Mouse (Mus musculus): ENCODE data around the gene Tm9sf4. TPM values are rescaled to one million over a fixed set of nuclear protein-coding genes. Genes with fewer than 3 reads are reported as not detected.

Gene Tm9sf4
- polyA plus RNA-seq, 1 experiment from 2014 or later, result 84.3 TPM

DNA sequence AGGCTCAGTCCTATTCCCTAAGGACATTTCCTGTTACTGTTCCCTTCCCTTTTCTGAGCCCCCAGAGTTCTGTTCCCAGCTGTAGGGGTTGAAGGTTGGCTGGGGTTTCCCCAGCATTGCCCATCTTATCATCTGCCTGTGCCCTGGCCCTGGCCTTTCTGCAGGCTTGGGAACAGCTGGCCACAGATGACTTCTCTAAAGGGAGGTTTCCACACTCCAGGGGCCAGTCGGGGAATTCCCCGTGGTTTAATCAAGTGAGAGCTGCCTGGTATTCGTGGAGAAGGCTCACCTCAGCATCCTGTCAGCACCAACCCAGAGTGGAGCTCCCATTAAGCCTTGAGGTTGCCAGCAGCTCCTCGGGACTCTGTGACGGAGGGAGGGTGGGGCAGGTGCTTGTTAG is 37.4 kb downstream of the Tm9sf4 start:
- Histone ChIP-seq H3K27ac (no peak overlapping the region), H3K4me3 (replicated peaks; ENCODE audit: low read length) (no peak overlapping the region), H3K9ac (no peak overlapping the region), H3K27me3 (ENCODE audit: control insufficient read depth, insufficient read depth, low read length) (no peaks in the 10 kb centered on the region), H3K9me3 (ENCODE audit: control insufficient read depth, low read length) (no peaks in the 10 kb centered on the region), H3K36me3 (replicated peaks; ENCODE audit: control insufficient read depth, insufficient read depth) (peaks cover 80% of the 10 kb centered on the region), H3K4me2 (replicated peaks) (no peak overlapping the region), H3K4me1 (replicated peaks; ENCODE audit: control insufficient read depth, insufficient read depth, low read length) (no peaks in the 10 kb centered on the region)
- no peak for ATAC-seq (ENCODE audit: low FRiP score)
- no peak for DNase-seq (ENCODE audit: low spot score)
- 79% methylated on average over 5 of the region's 5 CpGs for WGBS

DNA sequence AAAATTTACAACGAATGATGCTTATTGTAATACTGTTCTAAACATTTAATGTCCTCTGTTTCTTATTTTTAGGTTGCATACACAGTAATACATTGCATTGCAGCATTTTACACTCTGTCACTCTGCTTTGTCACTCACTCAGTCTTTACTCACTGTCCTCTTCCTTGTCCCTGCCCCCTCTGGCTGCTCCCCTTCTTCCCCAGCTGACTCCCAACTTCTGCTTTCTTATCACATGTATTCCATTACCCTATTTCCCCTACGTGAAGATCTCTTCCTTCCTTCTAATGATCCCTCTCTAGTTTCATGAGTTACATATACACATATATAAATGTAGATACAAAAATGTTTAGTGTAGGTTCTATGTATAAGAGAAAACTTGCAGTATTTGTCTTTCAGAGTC is 38.0 kb downstream of the Tm9sf4 start:
- H3K27ac ChIP-seq, result no peak overlapping the region
- H3K4me3 ChIP-seq (replicated peaks; ENCODE audit: low read length), result no peak overlapping the region
- WGBS, result 95% methylated on average over 2 of the region's 2 CpGs
- no peak overlapping the region for H3K9ac ChIP-seq
- DNase-seq (ENCODE audit: low spot score), result no peak
- no peaks in the 10 kb centered on the region for H3K9me3 ChIP-seq (ENCODE audit: control insufficient read depth, low read length)
- no peak overlapping the region for H3K4me2 ChIP-seq (replicated peaks)
- H3K4me1 ChIP-seq (replicated peaks; ENCODE audit: control insufficient read depth, insufficient read depth, low read length), result no peaks in the 10 kb centered on the region
- H3K27me3 ChIP-seq (ENCODE audit: control insufficient read depth, insufficient read depth, low read length), result no peaks in the 10 kb centered on the region
- ATAC-seq (ENCODE audit: low FRiP score), result no peak
- H3K36me3 ChIP-seq (replicated peaks; ENCODE audit: control insufficient read depth, insufficient read depth), result peaks cover 82% of the 10 kb centered on the region

DNA sequence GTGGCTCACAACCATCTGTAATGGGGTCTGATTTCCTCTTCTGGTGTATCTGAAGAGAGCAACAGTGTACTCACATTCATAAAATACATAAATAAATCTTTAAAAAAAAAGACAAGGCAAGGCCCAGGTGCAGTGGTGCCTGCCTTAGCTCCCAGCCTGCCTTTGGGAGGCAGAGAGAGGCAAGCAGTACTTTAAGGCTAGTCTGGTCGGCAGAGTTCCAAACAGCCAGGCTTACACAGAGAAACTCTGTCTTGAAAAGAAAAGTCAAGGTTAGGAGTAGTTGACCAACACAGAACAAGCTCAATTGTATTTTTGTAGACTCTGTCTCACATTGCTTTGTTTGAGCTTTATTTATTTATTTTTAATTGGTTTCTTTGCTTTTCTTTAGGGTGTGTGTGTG is 41.7 kb downstream of the Tm9sf4 start:
- Histone ChIP-seq H3K4me1 (replicated peaks; ENCODE audit: control insufficient read depth, insufficient read depth, low read length) (no peaks in the 10 kb centered on the region), H3K27ac (no peak overlapping the region), H3K36me3 (replicated peaks; ENCODE audit: control insufficient read depth, insufficient read depth) (peaks cover 91% of the 10 kb centered on the region), H3K4me3 (replicated peaks; ENCODE audit: low read length) (no peak overlapping the region), H3K4me2 (replicated peaks) (no peak overlapping the region), H3K27me3 (ENCODE audit: control insufficient read depth, insufficient read depth, low read length) (no peaks in the 10 kb centered on the region), H3K9me3 (ENCODE audit: control insufficient read depth, low read length) (no peaks in the 10 kb centered on the region), H3K9ac (no peak overlapping the region)
- WGBS, result 76% methylated on average over 1 of the region's 1 CpGs
- no peak for DNase-seq (ENCODE audit: low spot score)
- ATAC-seq (ENCODE audit: low FRiP score), result no peak

DNA sequence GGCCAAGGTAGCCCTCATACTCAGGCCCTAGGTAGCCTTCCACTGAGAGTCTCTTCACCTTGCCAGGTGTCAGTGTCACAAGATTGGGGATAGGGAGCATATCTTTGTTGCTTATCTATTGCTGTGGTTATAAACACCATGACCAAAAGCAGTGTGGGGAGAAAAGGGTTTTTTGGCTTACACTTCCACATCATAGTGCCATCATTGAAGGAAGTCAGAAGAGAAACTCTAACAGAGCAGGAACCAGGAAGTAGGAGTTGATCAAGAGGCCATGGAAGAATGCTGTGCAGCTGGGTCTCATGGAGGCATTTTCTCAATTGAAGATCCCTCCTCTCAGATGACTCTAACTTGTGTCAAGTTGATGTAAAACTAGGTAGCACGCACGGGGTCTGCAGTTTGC is 47.0 kb downstream of the Tm9sf4 start:
- Histone ChIP-seq H3K27ac (no peak overlapping the region), H3K4me2 (replicated peaks) (no peak overlapping the region), H3K4me3 (replicated peaks; ENCODE audit: low read length) (no peak overlapping the region), H3K36me3 (replicated peaks; ENCODE audit: control insufficient read depth, insufficient read depth) (peaks cover 69% of the 10 kb centered on the region), H3K27me3 (ENCODE audit: control insufficient read depth, insufficient read depth, low read length) (no peaks in the 10 kb centered on the region), H3K9me3 (ENCODE audit: control insufficient read depth, low read length) (no peaks in the 10 kb centered on the region), H3K9ac (no peak overlapping the region), H3K4me1 (replicated peaks; ENCODE audit: control insufficient read depth, insufficient read depth, low read length) (no peaks in the 10 kb centered on the region)
- DNase-seq (ENCODE audit: low spot score) (no peak), ATAC-seq (ENCODE audit: low FRiP score) (no peak)
- 100% methylated on average over 2 of the region's 2 CpGs for WGBS

DNA sequence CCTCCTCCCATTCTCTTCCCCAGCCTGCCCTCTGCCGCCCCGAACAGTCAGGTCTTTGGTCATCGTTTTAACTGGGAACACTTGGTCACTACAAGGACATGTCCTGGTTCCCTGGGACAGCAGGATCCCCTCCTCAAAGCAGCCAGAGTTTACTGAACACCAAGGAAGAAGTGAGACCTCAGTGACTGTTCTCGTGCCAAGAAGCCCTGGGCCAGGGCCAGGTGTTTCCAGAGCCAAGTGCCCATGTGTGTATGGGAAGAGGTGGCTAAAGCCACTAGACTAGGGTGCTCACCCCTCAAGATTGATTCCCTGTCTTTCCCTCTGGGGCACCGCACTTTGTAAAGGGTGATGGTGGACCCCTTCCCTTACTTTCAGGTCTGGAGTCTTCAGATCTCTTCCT is 48.2 kb downstream of the Tm9sf4 start:
- 87% methylated on average over 5 of the region's 5 CpGs for WGBS
- Histone ChIP-seq H3K4me1 (replicated peaks; ENCODE audit: control insufficient read depth, insufficient read depth, low read length) (no peaks in the 10 kb centered on the region), H3K27me3 (ENCODE audit: control insufficient read depth, insufficient read depth, low read length) (no peaks in the 10 kb centered on the region), H3K27ac (no peak overlapping the region), H3K36me3 (replicated peaks; ENCODE audit: control insufficient read depth, insufficient read depth) (peaks cover 58% of the 10 kb centered on the region), H3K4me2 (replicated peaks) (no peak overlapping the region), H3K4me3 (replicated peaks; ENCODE audit: low read length) (no peak overlapping the region), H3K9me3 (ENCODE audit: control insufficient read depth, low read length) (no peaks in the 10 kb centered on the region), H3K9ac (no peak overlapping the region)
- ATAC-seq (ENCODE audit: low FRiP score) (no peak), DNase-seq (ENCODE audit: low spot score) (no peak)

DNA sequence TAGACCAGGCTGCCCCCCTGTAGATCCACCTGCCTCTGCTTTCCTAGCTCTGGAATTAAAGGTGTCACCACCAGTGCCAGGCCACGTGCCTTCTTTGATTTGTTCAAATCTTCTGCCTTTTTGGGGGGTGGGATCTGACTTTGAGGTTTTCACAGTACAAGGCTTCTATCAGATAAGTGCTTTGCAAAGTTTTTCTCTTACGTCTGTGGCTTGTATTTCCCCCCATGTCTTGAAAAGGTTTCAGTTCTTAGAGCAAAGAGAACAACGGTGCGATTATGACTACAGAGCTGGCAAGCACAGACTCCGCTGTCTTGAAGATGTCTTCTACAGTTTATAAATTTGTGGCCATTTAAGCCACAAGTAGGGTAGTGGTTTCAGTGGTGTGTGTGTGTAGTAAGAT is 50.3 kb downstream of the Tm9sf4 start:
- whole genome bisulfite sequencing, result 96% methylated on average over 5 of the region's 5 CpGs
- no peak overlapping the region for H3K4me3 ChIP-seq (replicated peaks; ENCODE audit: low read length)
- ATAC-seq (ENCODE audit: low FRiP score), result no peak

DNA sequence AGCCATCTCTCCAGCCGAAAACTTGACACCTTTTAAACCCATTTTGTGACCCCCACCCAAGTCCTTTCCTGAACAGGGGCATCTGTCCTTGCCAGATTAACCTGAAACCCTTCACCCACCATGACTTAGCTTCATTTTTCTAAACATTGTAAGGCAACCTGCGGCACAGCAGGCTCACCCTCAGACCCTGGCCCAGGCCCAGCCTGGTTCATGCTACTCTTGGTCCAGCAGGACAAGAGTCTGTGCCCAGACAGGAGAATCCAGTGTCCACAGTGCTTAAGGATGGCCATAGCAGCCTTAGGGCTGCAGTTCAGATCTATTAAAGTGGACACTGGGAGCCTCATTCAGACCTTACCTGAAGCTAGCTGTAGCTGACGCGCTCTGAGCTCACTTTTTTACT is 52.2 kb downstream of the Tm9sf4 start:
- Histone ChIP-seq H3K27ac (no peak overlapping the region), H3K9ac (no peak overlapping the region), H3K4me1 (replicated peaks; ENCODE audit: control insufficient read depth, insufficient read depth, low read length) (no peaks in the 10 kb centered on the region), H3K9me3 (ENCODE audit: control insufficient read depth, low read length) (no peaks in the 10 kb centered on the region), H3K27me3 (ENCODE audit: control insufficient read depth, insufficient read depth, low read length) (no peaks in the 10 kb centered on the region), H3K4me3 (replicated peaks; ENCODE audit: low read length) (no peak overlapping the region), H3K4me2 (replicated peaks) (no peak overlapping the region), H3K36me3 (replicated peaks; ENCODE audit: control insufficient read depth, insufficient read depth) (peaks cover 17% of the 10 kb centered on the region)
- no peak for DNase-seq (ENCODE audit: low spot score)
- 89% methylated on average over 4 of the region's 4 CpGs for WGBS
- no peak for ATAC-seq (ENCODE audit: low FRiP score)

More for the DNA sequence above, 50.3 kb downstream of the Tm9sf4 start:
- Histone ChIP-seq H3K9me3 (ENCODE audit: control insufficient read depth, low read length) (no peaks in the 10 kb centered on the region), H3K36me3 (replicated peaks; ENCODE audit: control insufficient read depth, insufficient read depth) (peaks cover 36% of the 10 kb centered on the region), H3K9ac (no peak overlapping the region), H3K4me1 (replicated peaks; ENCODE audit: control insufficient read depth, insufficient read depth, low read length) (no peaks in the 10 kb centered on the region), H3K4me2 (replicated peaks) (no peak overlapping the region), H3K27ac (no peak overlapping the region), H3K27me3 (ENCODE audit: control insufficient read depth, insufficient read depth, low read length) (no peaks in the 10 kb centered on the region)
- DNase-seq (ENCODE audit: low spot score), result no peak

DNA sequence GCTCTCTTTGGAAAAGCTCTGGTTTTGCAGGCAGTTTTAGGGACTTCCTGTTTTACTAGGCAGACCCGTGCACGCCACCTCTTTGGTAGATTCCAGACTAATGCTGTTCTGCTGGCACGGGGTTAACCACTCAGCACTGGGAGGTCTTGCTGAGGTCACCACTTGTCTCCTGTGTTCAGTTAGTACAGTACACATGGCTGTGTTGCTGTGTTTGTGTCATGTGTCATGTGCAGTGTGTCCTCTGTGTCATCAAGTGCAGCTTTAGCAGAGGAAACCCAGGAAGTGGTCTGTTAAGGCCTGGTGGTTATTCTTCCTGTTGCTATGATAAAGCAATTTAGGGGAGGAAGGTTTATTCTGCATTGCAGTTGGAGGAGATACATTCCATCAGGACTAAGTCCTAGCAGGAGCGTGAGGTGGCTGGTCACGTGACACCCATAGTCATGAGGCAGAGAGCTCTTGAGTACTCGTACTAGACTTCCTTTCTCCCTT is 53.7 kb downstream of the Tm9sf4 start:
- ATAC-seq (ENCODE audit: low FRiP score) (no peak), DNase-seq (ENCODE audit: low spot score) (no peak)
- H3K4me3 ChIP-seq (replicated peaks; ENCODE audit: low read length), result no peak overlapping the region
- no peak overlapping the region for H3K27ac ChIP-seq
- WGBS, result 83% methylated on average over 6 of the region's 6 CpGs
- H3K36me3 ChIP-seq (replicated peaks; ENCODE audit: control insufficient read depth, insufficient read depth), result peaks cover 4% of the 10 kb centered on the region
- H3K4me2 ChIP-seq (replicated peaks), result no peak overlapping the region
- no peak overlapping the region for H3K9ac ChIP-seq
- no peaks in the 10 kb centered on the region for H3K27me3 ChIP-seq (ENCODE audit: control insufficient read depth, insufficient read depth, low read length)
- no peaks in the 10 kb centered on the region for H3K9me3 ChIP-seq (ENCODE audit: control insufficient read depth, low read length)
- no peaks in the 10 kb centered on the region for H3K4me1 ChIP-seq (replicated peaks; ENCODE audit: control insufficient read depth, insufficient read depth, low read length)

DNA sequence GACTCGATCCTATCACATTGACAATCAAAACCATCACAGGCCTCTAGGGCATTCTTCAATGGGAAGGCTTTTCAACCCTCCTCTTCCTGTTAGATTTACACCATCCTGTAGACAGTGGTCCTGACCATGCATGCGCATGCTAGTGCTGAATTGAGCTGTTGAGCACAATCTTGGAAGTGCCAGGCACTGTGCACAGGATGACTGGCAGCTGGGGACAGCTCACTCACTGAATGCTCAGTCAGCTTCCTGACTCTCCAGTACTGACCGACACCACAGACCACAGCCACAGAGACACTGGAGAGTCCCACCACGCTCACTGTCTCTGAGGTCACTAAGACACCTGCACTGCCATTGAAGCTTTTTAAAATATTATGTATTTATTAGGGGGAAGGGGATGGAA is 54.3 kb downstream of the Tm9sf4 start:
- H3K4me3 ChIP-seq (replicated peaks; ENCODE audit: low read length), result no peak overlapping the region
- no peaks in the 10 kb centered on the region for H3K27me3 ChIP-seq (ENCODE audit: control insufficient read depth, insufficient read depth, low read length)
- WGBS, result 88% methylated on average over 4 of the region's 4 CpGs
- H3K27ac ChIP-seq, result no peak overlapping the region
- DNase-seq (ENCODE audit: low spot score), result no peak
- ATAC-seq (ENCODE audit: low FRiP score), result no peak
- H3K9me3 ChIP-seq (ENCODE audit: control insufficient read depth, low read length), result no peaks in the 10 kb centered on the region
- H3K9ac ChIP-seq, result no peak overlapping the region
- H3K4me1 ChIP-seq (replicated peaks; ENCODE audit: control insufficient read depth, insufficient read depth, low read length), result no peaks in the 10 kb centered on the region
- no peaks in the 10 kb centered on the region; the same call in 1 of the 2 replicates for H3K36me3 ChIP-seq (replicated peaks; ENCODE audit: control insufficient read depth, insufficient read depth)
- H3K4me2 ChIP-seq (replicated peaks), result no peak overlapping the region

DNA sequence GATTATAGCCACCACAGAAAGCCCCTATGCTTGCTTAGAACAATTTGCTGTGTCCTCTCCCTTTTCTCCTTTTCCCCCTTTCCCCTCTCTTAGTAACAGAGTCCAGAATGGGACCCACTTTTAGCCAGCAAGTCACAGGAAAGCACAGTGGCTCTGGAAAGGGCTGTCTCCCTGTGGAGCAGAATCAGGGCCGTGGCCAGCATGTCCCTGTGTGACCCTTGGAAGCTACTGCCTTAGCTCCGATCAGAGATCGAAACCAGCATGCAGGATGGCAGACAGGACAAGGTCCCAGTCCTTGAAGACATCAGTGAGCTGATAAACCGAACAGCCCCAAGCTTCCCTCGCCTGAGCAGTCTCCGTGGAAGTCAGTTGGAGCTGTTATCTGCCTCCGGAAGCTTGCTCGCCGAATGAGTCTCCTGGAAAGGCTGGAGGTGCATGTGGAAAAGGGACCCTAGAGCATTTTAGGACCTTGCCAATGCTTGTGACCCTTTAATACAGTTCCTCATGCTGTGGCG is 56.8 kb downstream of the Tm9sf4 start:
- no peak for ATAC-seq (ENCODE audit: low FRiP score)
- no peak for DNase-seq (ENCODE audit: low spot score)
- 87% methylated on average over 10 of the region's 10 CpGs for WGBS
- H3K4me2 ChIP-seq (replicated peaks), result no peak overlapping the region
- H3K4me3 ChIP-seq (replicated peaks; ENCODE audit: low read length), result no peak overlapping the region
- H3K9me3 ChIP-seq (ENCODE audit: control insufficient read depth, low read length), result no peaks in the 10 kb centered on the region
- no peaks in the 10 kb centered on the region for H3K4me1 ChIP-seq (replicated peaks; ENCODE audit: control insufficient read depth, insufficient read depth, low read length)
- no peak overlapping the region for H3K27ac ChIP-seq
- H3K9ac ChIP-seq, result no peak overlapping the region
- H3K27me3 ChIP-seq (ENCODE audit: control insufficient read depth, insufficient read depth, low read length), result no peaks in the 10 kb centered on the region
- peaks cover 8% of the 10 kb centered on the region for H3K36me3 ChIP-seq (replicated peaks; ENCODE audit: control insufficient read depth, insufficient read depth)

All from hindbrain, embryonic 14.5 days (tissue).